Mouse (Mus musculus) CH12.LX (cell line): ENCODE measurements at regions not wholly inside any gene's neighbourhood (a gene's known extent, or its start where the extent isn't known, plus 50 kb on each side); places are given as distances from the start of the nearest gene placed in this dataset.

Experiments
- CHD2 ChIP-seq: IDR thresholded peaks from 2 replicates; pipeline ENCODE4 v1.6.1; 2011; ENCODE audit warnings: low read length, improper control_type of control experiment
- CTCF ChIP-seq, 2 experiments: IDR thresholded peaks in 1 of 2; conservative IDR thresholded peaks in 1 of 2; 2 replicates each; pipeline ENCODE4 v1.5.1; 2011 to 2012; ENCODE audit warnings: low read depth in 2 of 2, low read length in 2 of 2, improper control_type of control experiment in 1 of 2, inconsistent platforms in 1 of 2, mild to moderate bottlenecking in 1 of 2, moderate library complexity in 1 of 2
- GABPA ChIP-seq: IDR thresholded peaks from 2 replicates; pipeline ENCODE4 v1.6.1; 2012; ENCODE audit warnings: low read depth, low read length, improper control_type of control experiment, inconsistent platforms; ENCODE audit not compliant: insufficient replicate concordance
- JUN ChIP-seq: IDR thresholded peaks from 2 replicates; pipeline ENCODE4 v1.6.1; 2011; ENCODE audit warnings: low read depth, mild to moderate bottlenecking, low read length, improper control_type of control experiment, moderate library complexity; ENCODE audit not compliant: insufficient read depth
- MYC ChIP-seq: IDR thresholded peaks from 2 replicates; pipeline ENCODE4 v1.6.1; 2011; ENCODE audit warnings: low read depth, mild to moderate bottlenecking, improper control_type of control experiment, low read length
- POLR2A ChIP-seq: IDR thresholded peaks from 2 replicates; pipeline ENCODE4 v1.6.1; 2011; ENCODE audit warnings: low read depth, mild to moderate bottlenecking, improper control_type of control experiment, low read length
- SMC3 ChIP-seq: IDR thresholded peaks from 2 replicates; pipeline ENCODE4 v1.6.1; 2011; ENCODE audit warnings: low read depth, low read length, improper control_type of control experiment
- TCF12 ChIP-seq: IDR thresholded peaks from 2 replicates; pipeline ENCODE4 v1.6.1; 2014; ENCODE audit warnings: low read depth, mild to moderate bottlenecking, inconsistent platforms, low read length, improper control_type of control experiment
- UBTF ChIP-seq: IDR thresholded peaks from 2 replicates; pipeline ENCODE4 v1.6.1; 2012; ENCODE audit warnings: low read depth, mild to moderate bottlenecking, inconsistent platforms, low read length, improper control_type of control experiment, moderate library complexity
- ZKSCAN1 ChIP-seq: IDR thresholded peaks from 2 replicates; pipeline ENCODE4 v1.6.1; 2012; ENCODE audit warnings: low read depth, inconsistent platforms, low read length, improper control_type of control experiment, borderline replicate concordance
- ZMIZ1 ChIP-seq: IDR thresholded peaks from 2 replicates; pipeline ENCODE4 v1.6.1; 2012; ENCODE audit warnings: low read depth, mild to moderate bottlenecking, inconsistent platforms, low read length, improper control_type of control experiment

DNA sequence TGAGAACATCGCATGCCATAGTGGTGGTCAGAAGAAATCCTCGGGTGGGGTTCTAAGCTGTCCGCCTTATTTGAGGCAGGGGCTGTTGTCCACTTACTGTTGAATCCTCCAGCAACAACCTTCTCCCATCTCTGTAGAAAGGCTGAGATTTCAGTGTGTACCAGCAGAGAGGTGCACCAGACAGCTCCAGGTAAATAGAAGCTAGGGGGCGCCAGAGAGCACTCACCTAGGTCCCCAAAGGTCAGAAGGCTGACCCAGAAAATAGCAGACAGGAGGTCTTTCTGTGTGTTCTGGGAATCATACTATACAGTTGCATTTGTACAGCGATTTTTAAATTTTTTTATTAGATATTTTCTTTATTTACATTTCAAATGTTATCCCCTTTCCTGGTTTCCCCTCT, 157.9 kb upstream of the Cntnap4 start:
- TF ChIP-seq CTCF (conservative IDR thresholded peaks at IDR 0.05 in 1 of 2, IDR thresholded peaks at IDR 0.05 in 1 of 2; ENCODE audit: low read depth in 2 of 2, low read length in 2 of 2) (no peak), POLR2A (no peak), ZMIZ1 (no peak), CHD2 (no peak), TCF12 (no peak), GABPA (no peak), UBTF (no peak), ZKSCAN1 (no peak), MYC (no peak), JUN (no peak), SMC3 (no peak)
